8 mouse cellular contexts compared by ENCODE assay signal in genomic region chr17:25221821-25222503, GRCm38 (mm10). TPM values are rescaled to one million over a fixed set of nuclear protein-coding genes. Genes with fewer than 3 reads are reported as not detected.
DNase-seq lines count a peak whose midpoint lies in the region; ATAC-seq and TF ChIP-seq lines count a peak whose summit lies in the region.

No protein-coding gene starts in this region.

- peak overlapping the region; percentile 68 for H3K27ac ChIP-seq in cortical plate, adult 2 months (ENCODE audit: insufficient read depth, low read length)
- H3K27ac ChIP-seq in heart, postnatal 0 days (ENCODE audit: low read depth), result peak overlapping the region; percentile 30; the same call in 1 of the 2 replicates
- no peak overlapping the region for H3K27ac ChIP-seq in lung, postnatal 0 days (ENCODE audit: low read length)

- TF ChIP-seq CTCF in cortical plate, adult 2 months (IDR thresholded peaks at IDR 0.05; ENCODE audit: extremely low read depth, insufficient read depth, low read length), result no peak
- TF ChIP-seq CTCF in heart, postnatal 0 days (IDR thresholded peaks at IDR 0.05; ENCODE audit: low read depth), result no peak
- no peak for TF ChIP-seq CTCF in lung, postnatal 0 days (IDR thresholded peaks at IDR 0.05)

- DNase-seq in CD4-positive, CD25-positive, alpha-beta regulatory T cell, adult 2 months (ENCODE audit: low read depth, low spot score), result peak; percentile 88
- peak; percentile 30 for DNase-seq in adipocyte (ENCODE audit: low spot score)
- DNase-seq in heart, postnatal 0 days (ENCODE audit: low spot score), result peak; percentile 33
- peak; percentile 84 to 89 for DNase-seq in kidney, postnatal 36 days
- peak; percentile 55 for DNase-seq in lung, postnatal 0 days (ENCODE audit: low spot score)
- peak; percentile 36 for DNase-seq in retina, embryonic 14.5 days (ENCODE audit: low spot score)
- DNase-seq in yolk sac, embryonic 10.5 days (ENCODE audit: low spot score), result peak; percentile 85

- H3K9ac ChIP-seq in heart, postnatal 0 days (replicated peaks; ENCODE audit: low read depth, low read length), result peak overlapping the region; percentile 41
- no peak overlapping the region for H3K9ac ChIP-seq in lung, postnatal 0 days (replicated peaks; ENCODE audit: low read depth)

- H3K36me3 ChIP-seq in heart, postnatal 0 days (replicated peaks; ENCODE audit: control insufficient read depth, insufficient read depth, low read length), result peaks cover 37% of the 10 kb centered on the region
- peaks cover 5% of the 10 kb centered on the region; the same call in 1 of the 2 replicates for H3K36me3 ChIP-seq in lung, postnatal 0 days (ENCODE audit: insufficient read depth, low read length)

- H3K4me1 ChIP-seq in cortical plate, adult 2 months (ENCODE audit: control insufficient read depth, insufficient read depth, low read length), result peaks cover 4% of the 10 kb centered on the region; the same call in 1 of the 2 replicates
- H3K4me1 ChIP-seq in heart, postnatal 0 days (ENCODE audit: control insufficient read depth, insufficient read depth), result peaks cover 5% of the 10 kb centered on the region; the same call in 1 of the 2 replicates
- 0 out of 2 replicates have a peak, but pooled peaks cover 3% of the 10 kb centered on the region for H3K4me1 ChIP-seq in lung, postnatal 0 days (ENCODE audit: insufficient read depth, low read depth, low read length)

- no peaks in the 10 kb centered on the region for H3K9me3 ChIP-seq in heart, postnatal 0 days (replicated peaks; ENCODE audit: control insufficient read depth, low read length)
- H3K9me3 ChIP-seq in lung, postnatal 0 days (ENCODE audit: low read length), result no peaks in the 10 kb centered on the region

- ATAC-seq in heart, postnatal 0 days (ENCODE audit: insufficient read depth, low read depth), result peak; percentile 70
- peak; percentile 86 for ATAC-seq in lung, postnatal 0 days

- peak overlapping the region; percentile 83 for H3K4me2 ChIP-seq in heart, postnatal 0 days (ENCODE audit: low read depth, low read length)
- H3K4me2 ChIP-seq in lung, postnatal 0 days (replicated peaks; ENCODE audit: low read depth, low read length), result peak overlapping the region; percentile 48

- TF ChIP-seq POLR2A in cortical plate, adult 2 months (IDR thresholded peaks at IDR 0.05; ENCODE audit: extremely low read depth, insufficient read depth, low read length), result peak; percentile 64; the same call in 1 of the 2 replicates

- peak overlapping the region; percentile 70 for H3K4me3 ChIP-seq in cortical plate, adult 2 months (ENCODE audit: insufficient read depth, low read length)
- peak overlapping the region; percentile 42 for H3K4me3 ChIP-seq in heart, postnatal 0 days (ENCODE audit: low read depth, low read length)
- 0 out of 2 replicates have a peak overlapping the region, but pooled peaks have one; percentile 14 for H3K4me3 ChIP-seq in lung, postnatal 0 days (ENCODE audit: low read depth, low read length)

- no peaks in the 10 kb centered on the region for H3K27me3 ChIP-seq in heart, postnatal 0 days (ENCODE audit: control insufficient read depth, insufficient read depth, low read length)
- no peaks in the 10 kb centered on the region for H3K27me3 ChIP-seq in lung, postnatal 0 days (replicated peaks; ENCODE audit: insufficient read depth, low read length)

- no peak for TF ChIP-seq EP300 in heart, postnatal 0 days (IDR thresholded peaks at IDR 0.05; ENCODE audit: low read depth)
- TF ChIP-seq EP300 in lung, postnatal 0 days (IDR thresholded peaks at IDR 0.05), result no peak

- 2% methylated on average over 16 of the region's 30 CpGs for WGBS in heart, postnatal 0 days
- WGBS in lung, postnatal 0 days, result 8% methylated on average over 14 of the region's 30 CpGs

RNA-seq across cellular contexts. Expression of gene Gnptg, which starts 18.0 kb away (rescaled TPM):
- 121 and 126 TPM in 2 replicates for polyA plus RNA-seq in cortical plate, adult 2 months (2012; rRNA removed)
- 20.4 and 24.2 TPM in 2 replicates for total RNA-seq in heart, postnatal 0 days (2014; rRNA removed; ENCODE audit: low replicate concordance)
- polyA plus RNA-seq in heart, postnatal 0 days (2015; fragmentation: Nextera tagmentation; extraction: Ambion mirVana), result 21.0 and 22.7 TPM in 2 replicates
- 68.3 and 74.5 TPM in 2 replicates for polyA plus RNA-seq in lung, postnatal 0 days (2015; fragmentation: Nextera tagmentation; extraction: Ambion mirVana)

RNA-seq across cellular contexts. Expression of gene Tsr3, which starts 18.0 kb away (rescaled TPM):
- polyA plus RNA-seq in cortical plate, adult 2 months (2012; rRNA removed), result 35.3 and 35.6 TPM in 2 replicates
- 31.2 and 32.4 TPM in 2 replicates for total RNA-seq in heart, postnatal 0 days (2014; rRNA removed; ENCODE audit: low replicate concordance)
- polyA plus RNA-seq in heart, postnatal 0 days (2015; fragmentation: Nextera tagmentation; extraction: Ambion mirVana), result 23.4 and 24.3 TPM in 2 replicates
- 33.0 and 37.2 TPM in 2 replicates for polyA plus RNA-seq in lung, postnatal 0 days (2015; fragmentation: Nextera tagmentation; extraction: Ambion mirVana)

RNA-seq across cellular contexts. Expression of gene Unkl, which starts 33.8 kb away (rescaled TPM):
- 37.6 and 42.9 TPM in 2 replicates for polyA plus RNA-seq in cortical plate, adult 2 months (2012; rRNA removed)
- total RNA-seq in heart, postnatal 0 days (2014; rRNA removed; ENCODE audit: low replicate concordance), result 3.2 and 4.8 TPM in 2 replicates
- 2.8 and 3.0 TPM in 2 replicates for polyA plus RNA-seq in heart, postnatal 0 days (2015; fragmentation: Nextera tagmentation; extraction: Ambion mirVana)
- 7.0 and 7.8 TPM in 2 replicates for polyA plus RNA-seq in lung, postnatal 0 days (2015; fragmentation: Nextera tagmentation; extraction: Ambion mirVana)

RNA-seq across cellular contexts. Expression of gene Baiap3, which starts 34.2 kb away (rescaled TPM):
- polyA plus RNA-seq in cortical plate, adult 2 months (2012; rRNA removed), result 4.3 and 5.4 TPM in 2 replicates
- total RNA-seq in heart, postnatal 0 days (2014; rRNA removed; ENCODE audit: low replicate concordance), result 2.1 TPM in 1 of 2 replicates, not detected in the other
- 0.12 and 0.22 TPM in 2 replicates for polyA plus RNA-seq in heart, postnatal 0 days (2015; fragmentation: Nextera tagmentation; extraction: Ambion mirVana)
- 2.6 and 2.8 TPM in 2 replicates for polyA plus RNA-seq in lung, postnatal 0 days (2015; fragmentation: Nextera tagmentation; extraction: Ambion mirVana)

RNA-seq across cellular contexts. Expression of gene BC003965, which starts 37.6 kb away (rescaled TPM):
- polyA plus RNA-seq in cortical plate, adult 2 months (2012; rRNA removed), result 22.9 and 23.9 TPM in 2 replicates
- total RNA-seq in heart, postnatal 0 days (2014; rRNA removed; ENCODE audit: low replicate concordance), result 15.3 and 17.3 TPM in 2 replicates
- 24.6 and 26.5 TPM in 2 replicates for polyA plus RNA-seq in heart, postnatal 0 days (2015; fragmentation: Nextera tagmentation; extraction: Ambion mirVana)
- polyA plus RNA-seq in lung, postnatal 0 days (2015; fragmentation: Nextera tagmentation; extraction: Ambion mirVana), result 18.5 and 19.5 TPM in 2 replicates

Comparison
In these comparisons a context has a peak if more than half of its experiments do, and no peak if none do; other contexts are left out.
1. DNase-seq: peak in every context shown above with its lines; median percentile 88 in CD4-positive, CD25-positive, alpha-beta regulatory T cell, adult 2 months; 86 in kidney, postnatal 36 days; 85 in yolk sac, embryonic 10.5 days; 55 in lung, postnatal 0 days; 36 in retina, embryonic 14.5 days; 33 in heart, postnatal 0 days; 30 in adipocyte.
2. H3K4me3 ChIP-seq: peak in every context shown above with its lines; median percentile 70 in cortical plate, adult 2 months; 42 in heart, postnatal 0 days; 14 in lung, postnatal 0 days.